Mouse (Mus musculus) forebrain, embryonic 14.5 days (tissue): ENCODE measurements around the gene Rere. TPM values are rescaled to one million over a fixed set of nuclear protein-coding genes. Genes with fewer than 3 reads are reported as not detected.
"Not testable (repeated sequence)": the region's sequence is repeated elsewhere in the genome, so short reads cannot be mapped to it uniquely, and the experiment has no call there.

Experiments
- ATAC-seq: fragments of 200-750 bp; cut with Nextera tagmentation; 2 replicates; pipeline ENCODE4 v1.8.0; 2017; ENCODE audit warnings: mild to moderate bottlenecking, moderate library complexity
- DNase-seq: peaks from one replicate; pipeline ENCODE4 v3.0.0-alpha.2; 2015; ENCODE audit warnings: low spot score
- H3K27ac ChIP-seq: fragments of 300-500 bp; sonication (generic); 2 replicates; pipeline ENCODE4 v1.5.1; 2014; ENCODE audit warnings: low read depth, mild to moderate bottlenecking, control low read depth, low read length, moderate library complexity
- H3K27me3 ChIP-seq: fragments of 300-500 bp; sonication (generic); replicated peaks from 2 replicates; pipeline ENCODE4 v1.6.1; 2014; ENCODE audit warnings: low read length, control low read depth, mixed read lengths; ENCODE audit not compliant: control insufficient read depth, insufficient read depth
- H3K36me3 ChIP-seq: fragments of 300-500 bp; sonication (generic); 2 replicates; pipeline ENCODE4 v1.6.1; 2014; ENCODE audit warnings: low read length, control low read depth; ENCODE audit not compliant: control insufficient read depth, insufficient read depth
- H3K4me1 ChIP-seq: fragments of 300-500 bp; sonication (generic); 2 replicates; pipeline ENCODE4 v1.6.1; 2014; ENCODE audit warnings: antibody characterized with exemption, low read length, control low read depth; ENCODE audit not compliant: control insufficient read depth, insufficient read depth
- H3K4me2 ChIP-seq: fragments of 300-500 bp; sonication (generic); 2 replicates; pipeline ENCODE4 v1.6.1; 2014; ENCODE audit warnings: mild to moderate bottlenecking, control low read depth, low read length
- H3K4me3 ChIP-seq: fragments of 300-500 bp; sonication (generic); 2 replicates; pipeline ENCODE4 v1.5.1; 2014; ENCODE audit warnings: low read depth, low read length, control low read depth
- H3K9ac ChIP-seq: fragments of 300-500 bp; sonication (generic); 2 replicates; pipeline ENCODE4 v1.6.1; 2014; ENCODE audit warnings: mild to moderate bottlenecking, low read length, control low read depth, moderate library complexity
- H3K9me3 ChIP-seq: fragments of 300-500 bp; sonication (generic); replicated peaks from 2 replicates; pipeline ENCODE4 v1.6.1; 2016; ENCODE audit warnings: low read length, control low read depth, mixed read lengths; ENCODE audit not compliant: control insufficient read depth
- WGBS: fragments of 180-500 bp; shearing (Covaris S2); extraction: QIAGEN DNeasy Blood & Tissue Kit; methylation state at CpG from one replicate; pipeline ENCODE4 v1.1.7; 2014; 5-methylcytosine and 5-hydroxymethylcytosine counted together
- polyA plus RNA-seq: library from polyadenylated mRNA; unstranded; fragments of >200 nt; fragmentation: Nextera tagmentation; extraction: Ambion mirVana; gene quantifications from 2 replicates; pipeline ENCODE4 v1.2.1, GENCODE M21; 2014

The Rere gene
- polyA plus RNA-seq, 1 experiment from 2014 or later = 21.2 TPM

GRCm38 (mm10) chr4:150556382-150557221, 275.2 kb downstream of the Rere start:
- peak; percentile 95 for DNase-seq
- peaks cover 20% of the 10 kb centered on the region for H3K4me1 ChIP-seq
- H3K9ac ChIP-seq = peak overlapping the region; percentile 4; the same call in 1 of the 2 replicates
- H3K27ac ChIP-seq = peak overlapping the region; percentile 85
- no peaks in the 10 kb centered on the region for H3K9me3 ChIP-seq
- 23% methylated on average over 17 of the region's 17 CpGs for WGBS
- H3K4me3 ChIP-seq = no peak overlapping the region
- ATAC-seq = peak; percentile 91
- H3K36me3 ChIP-seq = peaks cover 2% of the 10 kb centered on the region; the same call in 1 of the 2 replicates
- peak overlapping the region; percentile 25 for H3K4me2 ChIP-seq
- no peaks in the 10 kb centered on the region for H3K27me3 ChIP-seq

- not testable (repeated sequence) for H3K4me3 ChIP-seq, H3K27me3 ChIP-seq, H3K9ac ChIP-seq, H3K36me3 ChIP-seq, H3K9me3 ChIP-seq, DNase-seq
- Histone ChIP-seq H3K4me1 (peaks cover 20% of the 10 kb centered on the region), H3K4me2 (peak overlapping the region; percentile 25), H3K27ac (peak overlapping the region; percentile 76)
- 55% methylated on average over 3 of the region's 3 CpGs for WGBS
- peak; percentile 47; the same call in 1 of the 2 replicates for ATAC-seq
Measured at GRCm38 (mm10) chr4:150557289-150557688, 275.8 kb downstream of the Rere start.

- H3K9ac ChIP-seq = no peak overlapping the region
- DNase-seq (no peak), ATAC-seq (no peak)
- H3K36me3 ChIP-seq = peaks cover 5% of the 10 kb centered on the region; the same call in 1 of the 2 replicates
- no peak overlapping the region; the same call in 1 of the 2 replicates for H3K27ac ChIP-seq
- H3K27me3 ChIP-seq = no peaks in the 10 kb centered on the region
- no peak overlapping the region for H3K4me3 ChIP-seq
- H3K9me3 ChIP-seq = no peaks in the 10 kb centered on the region
- H3K4me1 ChIP-seq = peaks cover 22% of the 10 kb centered on the region
- no peak overlapping the region for H3K4me2 ChIP-seq
- WGBS = 73% methylated on average over 1 of the region's 1 CpGs
Measured at GRCm38 (mm10) chr4:150557976-150558375, 276.5 kb downstream of the Rere start.

GRCm38 (mm10) chr4:150559514-150559913, 278.1 kb downstream of the Rere start:
- no peak for ATAC-seq
- Histone ChIP-seq H3K9me3 (no peaks in the 10 kb centered on the region), H3K36me3 (peaks cover 5% of the 10 kb centered on the region; the same call in 1 of the 2 replicates), H3K4me3 (no peak overlapping the region), H3K27ac (no peak overlapping the region), H3K4me1 (peaks cover 24% of the 10 kb centered on the region), H3K9ac (no peak overlapping the region), H3K27me3 (no peaks in the 10 kb centered on the region), H3K4me2 (no peak overlapping the region)
- no peak for DNase-seq
- 84% methylated on average over 3 of the region's 3 CpGs for WGBS

GRCm38 (mm10) chr4:150563281-150563680, 281.8 kb downstream of the Rere start:
- Histone ChIP-seq H3K4me3 (no peak overlapping the region), H3K36me3 (peaks cover 5% of the 10 kb centered on the region; the same call in 1 of the 2 replicates), H3K4me2 (no peak overlapping the region), H3K27me3 (no peaks in the 10 kb centered on the region), H3K9me3 (no peaks in the 10 kb centered on the region), H3K4me1 (peaks cover 4% of the 10 kb centered on the region; the same call in 1 of the 2 replicates), H3K27ac (no peak overlapping the region), H3K9ac (no peak overlapping the region)
- DNase-seq (no peak), ATAC-seq (no peak)
- 43% methylated on average over 5 of the region's 5 CpGs for WGBS

GRCm38 (mm10) chr4:150566193-150566592, 284.7 kb downstream of the Rere start:
- H3K4me3 ChIP-seq = no peak overlapping the region
- WGBS = 86% methylated on average over 6 of the region's 6 CpGs
- H3K36me3 ChIP-seq = peaks cover 5% of the 10 kb centered on the region; the same call in 1 of the 2 replicates
- no peaks in the 10 kb centered on the region for H3K27me3 ChIP-seq
- no peak overlapping the region for H3K9ac ChIP-seq
- no peaks in the 10 kb centered on the region for H3K9me3 ChIP-seq
- no peak overlapping the region for H3K4me2 ChIP-seq
- no peak overlapping the region for H3K27ac ChIP-seq
- no peak for DNase-seq
- peaks cover 17% of the 10 kb centered on the region for H3K4me1 ChIP-seq
- no peak for ATAC-seq

GRCm38 (mm10) chr4:150568318-150569134, 287.1 kb downstream of the Rere start:
- Histone ChIP-seq H3K36me3 (0 out of 2 replicates have a peak, but pooled peaks cover 5% of the 10 kb centered on the region), H3K9ac (peak overlapping the region; percentile 96), H3K4me3 (peak overlapping the region; percentile 81), H3K27ac (peak overlapping the region; percentile 84), H3K4me2 (peak overlapping the region; percentile 93), H3K27me3 (no peaks in the 10 kb centered on the region), H3K4me1 (peaks cover 13% of the 10 kb centered on the region), H3K9me3 (no peaks in the 10 kb centered on the region)
- ATAC-seq (peak; percentile 15; the same call in 1 of the 2 replicates), DNase-seq (peak; percentile 17)
- WGBS = 41% methylated on average over 9 of the region's 9 CpGs

- Histone ChIP-seq H3K27ac (peak overlapping the region; percentile 84), H3K9me3 (no peaks in the 10 kb centered on the region), H3K4me1 (peaks cover 13% of the 10 kb centered on the region), H3K4me2 (peak overlapping the region; percentile 93), H3K9ac (peak overlapping the region; percentile 96), H3K4me3 (peak overlapping the region; percentile 81), H3K36me3 (0 out of 2 replicates have a peak, but pooled peaks cover 5% of the 10 kb centered on the region), H3K27me3 (no peaks in the 10 kb centered on the region)
- ATAC-seq (peak; percentile 91), DNase-seq (peak; percentile 70)
- WGBS = under 1% methylated on average over 58 of the region's 73 CpGs
Measured at GRCm38 (mm10) chr4:150569135-150569833, 287.8 kb downstream of the Rere start.
